In the genomic region with DNA sequence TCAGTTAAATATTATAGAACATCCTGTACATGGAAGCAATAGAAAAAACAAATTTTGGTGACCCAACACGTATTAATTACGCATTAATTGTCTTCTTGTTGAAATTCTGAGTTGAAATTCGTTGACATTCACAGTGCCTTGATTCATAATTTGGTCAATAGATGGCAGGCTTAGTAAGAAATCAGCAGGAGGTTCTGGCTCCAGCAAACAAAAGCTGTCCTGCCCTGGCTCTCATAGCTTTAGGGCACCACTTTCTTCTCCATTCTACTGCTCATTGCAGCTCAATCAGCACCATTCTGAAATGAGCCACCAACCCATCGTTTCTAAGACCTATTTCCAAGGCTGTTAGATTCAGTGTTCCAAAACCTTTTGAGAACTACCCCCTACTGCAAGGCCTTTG, we compare ENCODE assay signal across 11 mouse cellular contexts.
DNase-seq lines count a peak whose midpoint lies in the region; ATAC-seq lines count a peak whose summit lies in the region.
"Had no signal": no experiment of that assay in that cellular context is flagged by ENCODE, and none has a peak within 500 bp of the region (broad histone marks: within the 10 kb centered on the region; RNA-seq: fewer than 3 reads in every experiment).

No protein-coding gene starts in this region.

- intact Hi-C loops in left cerebral cortex, postnatal 36 days (cut with DNase I), result no loop called here

- no peak overlapping the region for H3K4me3 ChIP-seq in forebrain, embryonic 14.5 days (ENCODE audit: low read depth, low read length)
- no peak overlapping the region for H3K4me3 ChIP-seq in forebrain, embryonic 13.5 days

- DNase-seq in forebrain, embryonic 14.5 days (ENCODE audit: low spot score), result peak; percentile 37
- peak; percentile 4 for DNase-seq in left cerebral cortex, adult 11 months (ENCODE audit: low spot score)
- DNase-seq in left cerebral cortex, postnatal 36 days (ENCODE audit: low spot score in 2 of 2), result no peak
- peak; percentile 62 for DNase-seq in brain, adult 2 months (ENCODE audit: low read depth, low spot score)
- DNase-seq in layer of hippocampus, postnatal 14 days (ENCODE audit: low spot score in 2 of 2), result peak; percentile 2 to 30
- no peak for DNase-seq in spleen, adult 18-20 months
- DNase-seq in thymus, postnatal 4 days, result no peak
- DNase-seq: lung, adult 2 months; right cerebral cortex, postnatal 25 days; thymus, postnatal 14 days had no signal

- no peak for ATAC-seq in forebrain, embryonic 14.5 days
- no peak for ATAC-seq in forebrain, embryonic 13.5 days

- no peaks in the 10 kb centered on the region for H3K27me3 ChIP-seq in forebrain, embryonic 14.5 days (replicated peaks; ENCODE audit: control insufficient read depth, insufficient read depth, low read length)
- no peaks in the 10 kb centered on the region for H3K27me3 ChIP-seq in forebrain, embryonic 13.5 days

- H3K9me3 ChIP-seq in forebrain, embryonic 14.5 days (replicated peaks; ENCODE audit: control insufficient read depth, low read length), result no peaks in the 10 kb centered on the region
- no peaks in the 10 kb centered on the region for H3K9me3 ChIP-seq in forebrain, embryonic 13.5 days (replicated peaks)

- H3K4me1 ChIP-seq in forebrain, embryonic 14.5 days (ENCODE audit: control insufficient read depth, insufficient read depth, low read length), result no peaks in the 10 kb centered on the region
- no peaks in the 10 kb centered on the region for H3K4me1 ChIP-seq in forebrain, embryonic 13.5 days

- H3K4me2 ChIP-seq in forebrain, embryonic 14.5 days (ENCODE audit: low read length), result no peak overlapping the region
- H3K4me2 ChIP-seq in forebrain, embryonic 13.5 days, result no peak overlapping the region

- no peak overlapping the region for H3K9ac ChIP-seq in forebrain, embryonic 14.5 days (ENCODE audit: low read length)
- H3K9ac ChIP-seq in forebrain, embryonic 13.5 days, result no peak overlapping the region

- 39% methylated on average over 4 of the region's 4 CpGs for WGBS in forebrain, embryonic 14.5 days
- 41% methylated on average over 4 of the region's 4 CpGs for WGBS in forebrain, embryonic 13.5 days

- H3K36me3 ChIP-seq in forebrain, embryonic 14.5 days (ENCODE audit: control insufficient read depth, insufficient read depth, low read length), result no peaks in the 10 kb centered on the region
- no peaks in the 10 kb centered on the region for H3K36me3 ChIP-seq in forebrain, embryonic 13.5 days (ENCODE audit: poor library complexity, severe bottlenecking)

- H3K27ac ChIP-seq in forebrain, embryonic 14.5 days (ENCODE audit: low read depth, low read length), result no peak overlapping the region
- no peak overlapping the region for H3K27ac ChIP-seq in forebrain, embryonic 13.5 days

Comparison
In these comparisons a context has a peak if more than half of its experiments do, and no peak if none do; other contexts are left out.
1. DNase-seq: peak in forebrain, embryonic 14.5 days (single experiment), left cerebral cortex, adult 11 months (single experiment), brain, adult 2 months (single experiment) and layer of hippocampus, postnatal 14 days (2 of 2); none in left cerebral cortex, postnatal 36 days (0 of 2), spleen, adult 18-20 months (0 of 2) and thymus, postnatal 4 days (single experiment).